Mouse (Mus musculus) lung, adult 2 months (tissue): ENCODE measurements around the gene Scin. TPM values are rescaled to one million over a fixed set of nuclear protein-coding genes. Genes with fewer than 3 reads are reported as not detected.

ENCODE experiments used
- DNase-seq: peaks from one replicate; pipeline ENCODE4 v3.0.0; 2022
- H3K4me1 ChIP-seq: fragments of 200-500 bp; 2 replicates; pipeline ENCODE4 v1.6.1; 2011; ENCODE audit warnings: low read length; ENCODE audit not compliant: control insufficient read depth, insufficient read depth
- H3K4me3 ChIP-seq: fragments of 200-500 bp; replicated peaks from 2 replicates; pipeline ENCODE3; 2011; ENCODE audit warnings: low read depth, mild to moderate bottlenecking, control low read depth, low read length; ENCODE audit errors: extremely low read depth
- CTCF ChIP-seq: fragments of 200-500 bp; IDR thresholded peaks from 2 replicates; pipeline ENCODE4 v1.5.1; 2011; ENCODE audit warnings: mild to moderate bottlenecking, low read length, control low read depth; ENCODE audit not compliant: insufficient read depth
- POLR2A ChIP-seq: fragments of 200-500 bp; IDR thresholded peaks from 2 replicates; pipeline ENCODE4 v1.6.1; 2011; ENCODE audit warnings: low read depth, mild to moderate bottlenecking, control low read depth, low read length, borderline replicate concordance; ENCODE audit errors: extremely low read depth
- WGBS: fragments of 180-500 bp; shearing (Covaris S2); methylation state at CpG from one replicate; pipeline ENCODE4 v1.1.7; 2018; 5-methylcytosine and 5-hydroxymethylcytosine counted together
- polyA plus RNA-seq: library from polyadenylated mRNA; depleted of rRNA; stranded (reverse); fragments of >200 nt; gene quantifications from 2 replicates; pipeline ENCODE4 v1.2.3, GENCODE M21; 2012

Scin gene
- polyA plus RNA-seq, 1 experiment: 0.62 TPM

DNA sequence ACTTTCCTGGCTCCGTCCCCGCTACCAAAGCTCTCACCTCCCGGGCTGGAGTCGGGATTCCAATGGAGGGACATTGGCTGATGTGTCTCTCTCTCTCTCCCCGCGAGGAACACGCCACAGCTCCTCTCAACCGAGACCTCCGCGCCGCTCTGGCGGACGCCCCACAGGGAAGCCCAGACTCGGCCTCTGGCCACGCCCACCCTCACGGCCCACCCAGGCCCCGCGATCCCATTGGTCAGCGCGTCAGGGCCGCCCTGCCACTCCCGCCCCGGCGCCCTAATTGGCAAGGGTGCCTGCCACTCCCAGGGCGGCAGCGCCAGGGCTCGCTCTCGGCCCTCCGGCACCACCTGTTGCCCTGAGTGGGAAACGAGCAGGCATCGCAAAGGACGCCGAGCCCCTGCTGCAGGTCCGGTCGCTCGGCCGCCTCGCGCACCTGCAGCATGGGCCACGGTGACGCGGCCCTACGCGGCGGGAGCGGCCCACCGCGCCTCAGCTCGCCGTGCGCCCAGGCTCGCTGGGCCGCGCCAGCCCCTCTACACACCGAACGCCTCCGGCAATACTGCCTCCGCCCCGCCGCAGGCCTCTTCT is 96.7 kb downstream of the Scin start:
- under 1% methylated on average over 59 of the region's 60 CpGs for WGBS
- peak; percentile 99 for DNase-seq
- Histone ChIP-seq H3K4me3 (peak overlapping the region; percentile 96), H3K4me1 (peaks cover 6% of the 10 kb centered on the region; the same call in 1 of the 2 replicates)
- TF ChIP-seq CTCF (peak; percentile 45; the same call in 1 of the 2 replicates), POLR2A (peak; percentile 99)

DNA sequence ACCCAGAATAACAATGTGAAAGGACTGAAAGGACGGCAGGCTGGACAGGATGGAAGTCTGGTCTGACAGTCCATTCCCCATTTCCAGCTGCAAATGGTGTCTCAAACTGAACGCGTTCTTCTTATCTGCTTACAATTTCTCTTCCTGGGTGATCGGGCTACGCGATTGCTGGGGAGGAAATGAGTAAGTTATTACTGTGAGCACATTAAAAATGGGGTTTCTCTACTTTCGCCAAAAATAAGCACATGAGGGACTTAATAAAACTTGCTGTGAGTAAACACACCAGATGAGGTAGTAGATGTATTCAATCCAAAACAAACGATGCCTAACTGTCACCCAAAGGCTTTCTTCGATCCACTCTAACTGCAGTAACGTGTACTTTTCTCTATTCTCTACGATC is 97.4 kb downstream of the Scin start:
- peaks cover 6% of the 10 kb centered on the region; the same call in 1 of the 2 replicates for H3K4me1 ChIP-seq
- TF ChIP-seq POLR2A (no peak), CTCF (no peak)
- H3K4me3 ChIP-seq: peak overlapping the region; percentile 96
- WGBS: under 1% methylated on average over 11 of the region's 11 CpGs
- DNase-seq: peak; percentile 28

DNA sequence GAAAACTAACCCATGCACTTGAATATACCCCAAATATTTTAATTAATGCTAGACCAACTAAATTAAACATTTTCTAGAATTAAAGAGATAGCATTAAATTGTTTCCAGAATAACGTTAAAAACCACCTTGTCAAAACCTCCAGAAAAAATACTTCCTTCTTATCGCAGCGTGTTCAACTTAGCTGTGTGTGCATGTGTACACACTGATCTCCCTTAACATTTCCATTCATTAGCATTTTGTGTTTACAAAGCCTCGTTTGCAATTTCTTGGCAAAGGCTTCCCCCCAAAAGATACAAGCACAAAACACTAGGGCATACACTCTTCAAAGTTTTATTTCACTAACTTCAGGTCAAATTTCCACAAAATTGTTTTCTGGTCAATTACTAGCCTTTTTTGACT is 98.5 kb downstream of the Scin start:
- Histone ChIP-seq H3K4me3 (peak overlapping the region; percentile 41), H3K4me1 (peaks cover 6% of the 10 kb centered on the region; the same call in 1 of the 2 replicates)
- DNase-seq: no peak
- 29% methylated on average over 4 of the region's 4 CpGs for WGBS
- TF ChIP-seq POLR2A: no peak
- TF ChIP-seq CTCF: no peak

DNA sequence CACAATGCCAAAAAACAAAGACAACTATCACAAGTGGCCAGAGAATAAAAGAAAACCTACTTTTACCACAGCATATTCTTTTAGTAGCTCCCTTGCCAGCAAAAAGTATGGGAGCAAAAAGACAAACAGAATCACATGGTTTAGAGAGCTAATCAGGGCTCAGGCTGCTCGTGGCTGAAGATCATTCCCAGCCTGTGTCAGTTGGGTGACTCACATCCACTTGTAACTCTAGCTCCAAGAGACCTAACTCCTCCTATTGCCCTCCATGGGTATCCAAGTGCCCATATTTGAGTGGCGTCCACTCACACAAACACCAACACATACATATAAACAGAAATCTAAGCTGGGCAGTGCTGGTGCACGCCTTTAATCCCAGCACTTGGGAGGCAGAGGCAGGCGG is 104.8 kb downstream of the Scin start:
- WGBS: 72% methylated on average over 4 of the region's 4 CpGs
- TF ChIP-seq CTCF (no peak), POLR2A (no peak)
- DNase-seq: no peak

DNA sequence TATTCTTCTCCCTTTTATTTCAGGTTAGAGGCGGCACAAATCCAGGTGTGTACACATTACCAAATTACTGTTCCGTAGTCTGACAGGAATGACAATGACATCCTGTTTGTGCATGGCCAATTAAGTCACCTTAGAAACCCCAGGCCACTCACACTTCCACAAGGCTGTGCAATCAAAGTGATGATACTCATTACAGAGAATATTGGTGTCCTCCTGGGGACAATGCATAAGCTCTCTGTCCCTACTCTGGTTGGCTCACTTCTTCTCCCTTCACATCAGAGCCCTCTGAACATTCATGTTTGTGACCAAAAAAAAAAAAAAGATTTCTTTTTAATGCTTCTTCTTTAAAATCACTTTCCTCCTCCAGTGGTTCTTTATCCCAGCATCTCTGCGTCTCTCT is 106.2 kb downstream of the Scin start:
- TF ChIP-seq CTCF: no peak
- no peak for TF ChIP-seq POLR2A
- no peak for DNase-seq
- no peak overlapping the region for H3K4me3 ChIP-seq
- 78% methylated on average over 3 of the region's 3 CpGs for WGBS
- H3K4me1 ChIP-seq: no peaks in the 10 kb centered on the region; the same call in 1 of the 2 replicates

More for the DNA sequence above, 104.8 kb downstream of the Scin start:
- Histone ChIP-seq H3K4me1 (no peaks in the 10 kb centered on the region; the same call in 1 of the 2 replicates), H3K4me3 (no peak overlapping the region)

DNA sequence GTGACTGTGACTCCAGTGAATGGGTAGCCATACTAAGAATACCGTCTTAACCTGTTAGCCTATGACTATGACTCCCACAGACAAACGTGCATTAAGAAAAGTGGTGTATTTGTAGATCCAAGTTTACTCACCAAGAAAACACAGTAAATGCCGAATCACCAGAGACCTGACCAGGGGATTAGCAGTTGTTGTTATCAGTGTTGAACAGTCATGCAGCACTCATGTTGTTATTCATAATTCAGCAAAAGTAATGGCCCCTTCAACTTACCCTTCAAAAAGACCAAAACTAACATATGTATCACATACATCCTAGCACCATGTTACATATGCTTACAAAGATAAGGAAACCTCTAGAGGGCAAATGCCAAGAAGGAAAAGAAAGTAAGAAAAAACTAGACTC is 106.6 kb downstream of the Scin start:
- TF ChIP-seq CTCF: no peak
- Histone ChIP-seq H3K4me1 (no peaks in the 10 kb centered on the region; the same call in 1 of the 2 replicates), H3K4me3 (no peak overlapping the region)
- WGBS: 67% methylated on average over 3 of the region's 3 CpGs
- no peak for DNase-seq

DNA sequence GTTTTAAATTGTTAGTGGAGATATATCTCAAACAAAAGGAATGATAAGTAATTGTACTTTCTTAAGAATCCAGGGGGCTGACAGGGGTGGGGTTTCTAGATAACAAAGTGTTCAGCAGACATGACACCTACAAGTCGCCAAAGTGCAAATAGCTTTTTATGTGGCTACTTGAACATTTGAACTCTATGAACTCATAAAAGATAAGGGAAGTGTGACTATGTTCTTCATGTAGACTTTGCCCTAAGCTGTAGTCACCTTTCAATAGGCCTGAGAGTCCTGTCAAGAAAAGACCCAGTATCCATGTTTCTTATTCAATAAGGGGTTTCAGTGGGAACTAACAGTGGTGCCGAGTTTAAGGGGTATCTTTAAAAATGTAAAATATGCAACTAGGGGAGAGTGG is 110.1 kb downstream of the Scin start:
- TF ChIP-seq CTCF: no peak
- no peak for TF ChIP-seq POLR2A
- Histone ChIP-seq H3K4me1 (no peaks in the 10 kb centered on the region; the same call in 1 of the 2 replicates), H3K4me3 (no peak overlapping the region)
- 74% methylated on average over 2 of the region's 2 CpGs for WGBS
- DNase-seq: no peak

DNA sequence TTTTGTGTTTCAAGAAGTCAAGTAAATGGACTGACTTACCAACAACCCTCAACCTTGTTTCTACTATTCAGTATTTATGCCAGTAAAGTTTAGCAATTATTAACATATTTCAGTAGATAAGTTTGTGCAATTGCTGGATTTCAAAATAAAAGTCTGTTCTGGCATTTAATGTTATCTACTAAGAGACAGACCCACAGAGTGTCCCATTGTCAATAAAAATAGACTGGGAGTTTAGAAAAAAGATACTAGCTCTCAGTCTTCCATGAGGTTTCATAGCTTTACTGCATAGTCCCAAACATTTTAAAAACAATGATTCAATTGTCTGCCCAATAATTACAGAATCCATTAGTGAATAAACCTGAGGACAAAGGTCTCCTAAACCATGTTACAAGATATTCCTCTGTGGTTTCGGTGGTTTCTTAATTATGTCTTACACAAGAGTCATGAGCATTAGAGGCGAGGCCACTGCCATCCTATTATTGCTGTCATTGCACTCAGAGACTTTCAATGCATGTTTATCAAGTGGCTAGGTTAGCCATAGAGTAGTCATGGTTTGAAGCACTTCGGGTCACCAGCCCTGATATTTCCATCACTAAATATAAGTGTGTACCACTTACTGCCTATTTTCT is 110.9 kb downstream of the Scin start:
- 79% methylated on average over 3 of the region's 3 CpGs for WGBS
- TF ChIP-seq CTCF (no peak), POLR2A (no peak)
- H3K4me3 ChIP-seq: no peak overlapping the region
- no peak for DNase-seq
- peaks cover under 1% of the 10 kb centered on the region; the same call in 1 of the 2 replicates for H3K4me1 ChIP-seq

DNA sequence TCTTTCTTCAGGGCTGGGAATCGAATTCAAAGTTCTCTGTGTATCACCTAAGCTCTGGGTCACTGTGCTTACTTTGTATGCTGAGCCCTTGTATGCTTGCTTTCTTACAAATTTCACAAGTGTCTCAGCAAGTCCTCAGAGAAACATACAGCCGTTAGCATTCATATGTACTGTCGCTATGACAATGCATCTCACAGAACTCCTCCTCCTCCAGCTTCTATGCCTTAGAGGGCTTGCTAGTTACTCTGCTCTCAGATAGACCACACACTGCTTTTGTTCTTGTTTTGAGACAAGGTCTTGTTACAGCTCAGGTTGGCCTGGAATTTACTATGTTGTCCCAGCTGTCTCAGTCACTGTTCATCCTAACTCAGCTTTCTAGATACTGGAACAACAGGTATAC is 111.7 kb downstream of the Scin start:
- TF ChIP-seq POLR2A (no peak), CTCF (no peak)
- WGBS: 91% methylated on average over 3 of the region's 3 CpGs
- Histone ChIP-seq H3K4me3 (no peak overlapping the region), H3K4me1 (peaks cover 4% of the 10 kb centered on the region)
- no peak for DNase-seq

DNA sequence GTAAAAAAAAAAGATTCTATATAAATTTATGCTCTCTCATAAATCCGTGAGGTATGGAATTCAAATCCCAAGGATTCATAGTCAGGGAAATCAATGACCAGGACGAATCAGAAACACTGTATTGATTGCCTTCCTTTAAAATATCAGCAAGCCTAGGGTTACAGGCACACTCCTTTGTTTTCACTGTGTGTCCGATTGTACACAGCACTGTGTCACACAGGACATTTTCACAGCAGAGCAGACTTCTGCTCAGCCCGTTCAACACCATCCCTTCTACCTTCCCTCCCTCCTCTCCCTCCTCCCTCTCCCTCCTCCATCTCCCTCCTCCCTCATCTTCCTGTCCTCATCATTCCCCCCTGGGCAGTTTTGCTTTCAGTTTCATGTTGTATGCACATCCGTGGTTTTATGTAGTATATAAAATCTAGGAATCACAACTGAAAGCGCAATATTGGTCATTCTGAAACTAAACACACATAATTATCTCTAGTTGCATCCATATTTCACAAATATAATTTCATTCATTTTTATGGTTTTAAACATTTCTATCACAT is 116.0 kb downstream of the Scin start:
- peak overlapping the region; percentile 68 for H3K4me3 ChIP-seq
- peaks cover 10% of the 10 kb centered on the region for H3K4me1 ChIP-seq
- WGBS: 42% methylated on average over 6 of the region's 6 CpGs
- TF ChIP-seq POLR2A: no peak
- TF ChIP-seq CTCF: no peak
- no peak for DNase-seq
